8 mouse cellular contexts compared by ENCODE assay signal in the genomic region with DNA sequence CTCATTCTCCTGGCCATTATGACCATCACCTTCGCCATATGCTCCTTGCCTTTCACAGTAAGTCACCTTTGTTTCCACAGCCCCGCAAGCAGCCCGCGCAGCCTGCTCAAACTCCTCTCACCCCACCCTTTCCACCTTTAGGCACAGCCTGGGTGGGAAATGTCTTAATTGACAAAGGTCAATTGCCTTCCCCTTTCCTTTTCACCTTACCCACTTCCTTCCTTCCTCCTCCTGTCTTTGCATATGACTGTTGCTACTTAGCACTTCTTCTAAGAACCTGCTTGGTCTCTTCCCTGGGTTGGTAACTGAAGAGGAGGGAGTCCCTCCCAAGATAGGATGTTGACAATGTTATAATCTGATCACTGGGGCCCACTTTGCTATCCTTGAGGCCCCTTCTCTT. TPM values are rescaled to one million over a fixed set of nuclear protein-coding genes. Genes with fewer than 3 reads are reported as not detected.
A peak's percentile ranks its signal among the peaks of the same experiment; 100 is the strongest.
DNase-seq lines count a peak whose midpoint lies in the region; ATAC-seq and TF ChIP-seq lines count a peak whose summit lies in the region.

No protein-coding gene starts in this region.

- H3K9me3 ChIP-seq in embryonic facial prominence, embryonic 11.5 days (replicated peaks; ENCODE audit: control insufficient read depth, low read length): no peaks in the 10 kb centered on the region
- H3K9me3 ChIP-seq in intestine, postnatal 0 days (ENCODE audit: control insufficient read depth): no peaks in the 10 kb centered on the region
- no peaks in the 10 kb centered on the region for H3K9me3 ChIP-seq in neural tube, embryonic 13.5 days

- H3K36me3 ChIP-seq in embryonic facial prominence, embryonic 11.5 days (replicated peaks; ENCODE audit: control insufficient read depth, insufficient read depth, low read depth, low read length): no peaks in the 10 kb centered on the region
- H3K36me3 ChIP-seq in intestine, postnatal 0 days (ENCODE audit: control insufficient read depth, insufficient read depth): no peaks in the 10 kb centered on the region
- H3K36me3 ChIP-seq in neural tube, embryonic 13.5 days: no peaks in the 10 kb centered on the region

- H3K4me2 ChIP-seq in embryonic facial prominence, embryonic 11.5 days (ENCODE audit: low read depth, low read length): peak overlapping the region; percentile 82
- peak overlapping the region; percentile 83 for H3K4me2 ChIP-seq in intestine, postnatal 0 days (replicated peaks; ENCODE audit: low read depth)
- peak overlapping the region; percentile 82 for H3K4me2 ChIP-seq in neural tube, embryonic 13.5 days

- DNase-seq in lung, adult 2 months: no peak
- no peak for DNase-seq in lung, postnatal 25 days (ENCODE audit: low spot score)
- DNase-seq in embryonic facial prominence, embryonic 11.5 days (ENCODE audit: low spot score): no peak
- no peak for DNase-seq in urinary bladder, postnatal 36 days (ENCODE audit: low spot score in 2 of 2)
- no peak for DNase-seq in urinary bladder, adult 18-20 months (ENCODE audit: low spot score in 2 of 2)
- no peak for DNase-seq in retina, postnatal 1 day

- 31% methylated on average over 4 of the region's 4 CpGs for WGBS in lung, adult 2 months
- WGBS in embryonic facial prominence, embryonic 11.5 days: 41% methylated on average over 4 of the region's 4 CpGs
- 35% methylated on average over 4 of the region's 4 CpGs for WGBS in intestine, postnatal 0 days
- WGBS in neural tube, embryonic 13.5 days: 47% methylated on average over 4 of the region's 4 CpGs

- no peak for TF ChIP-seq CTCF in lung, adult 2 months (IDR thresholded peaks at IDR 0.05; ENCODE audit: insufficient read depth, low read length)
- TF ChIP-seq CTCF in intestine, postnatal 0 days (IDR thresholded peaks at IDR 0.05; ENCODE audit: low read depth): no peak

- no peak for ATAC-seq in embryonic facial prominence, embryonic 11.5 days (replicated peaks; ENCODE audit: insufficient number of reproducible peaks, low FRiP score, low TSS enrichment, low read depth)
- no peak for ATAC-seq in intestine, postnatal 0 days
- ATAC-seq in neural tube, embryonic 13.5 days (ENCODE audit: low read depth): peak; percentile 9; the same call in 1 of the 2 replicates

- H3K27ac ChIP-seq in embryonic facial prominence, embryonic 11.5 days (replicated peaks; ENCODE audit: low read depth, low read length): no peak overlapping the region
- no peak overlapping the region for H3K27ac ChIP-seq in intestine, postnatal 0 days (ENCODE audit: low read depth, low read length)
- no peak overlapping the region for H3K27ac ChIP-seq in neural tube, embryonic 13.5 days (replicated peaks)

- H3K4me1 ChIP-seq in lung, adult 2 months (ENCODE audit: control insufficient read depth, insufficient read depth, low read length): peaks cover 3% of the 10 kb centered on the region
- no peaks in the 10 kb centered on the region for H3K4me1 ChIP-seq in embryonic facial prominence, embryonic 11.5 days (ENCODE audit: control insufficient read depth, insufficient read depth, low read length)
- 0 out of 2 replicates have a peak, but pooled peaks cover 3% of the 10 kb centered on the region for H3K4me1 ChIP-seq in intestine, postnatal 0 days (replicated peaks; ENCODE audit: control insufficient read depth, insufficient read depth, low read length)
- peaks cover 26% of the 10 kb centered on the region for H3K4me1 ChIP-seq in neural tube, embryonic 13.5 days (replicated peaks)

- H3K9ac ChIP-seq in embryonic facial prominence, embryonic 11.5 days (replicated peaks; ENCODE audit: low read length): no peak overlapping the region
- peak overlapping the region; percentile 45; the same call in 1 of the 2 replicates for H3K9ac ChIP-seq in intestine, postnatal 0 days (ENCODE audit: low read depth, low read length)
- H3K9ac ChIP-seq in neural tube, embryonic 13.5 days: peak overlapping the region; percentile 67

- peaks cover 9% of the 10 kb centered on the region for H3K27me3 ChIP-seq in embryonic facial prominence, embryonic 11.5 days (ENCODE audit: control insufficient read depth, insufficient read depth, low read length)
- H3K27me3 ChIP-seq in intestine, postnatal 0 days (replicated peaks; ENCODE audit: control insufficient read depth, insufficient read depth, low read length): 0 out of 2 replicates have a peak, but pooled peaks cover 4% of the 10 kb centered on the region
- H3K27me3 ChIP-seq in neural tube, embryonic 13.5 days: peaks cover 28% of the 10 kb centered on the region

- TF ChIP-seq POLR2A in lung, adult 2 months (IDR thresholded peaks at IDR 0.05; ENCODE audit: borderline replicate concordance, extremely low read depth, low read depth, low read length): no peak

- H3K4me3 ChIP-seq in lung, adult 2 months (replicated peaks; ENCODE audit: extremely low read depth, low read depth, low read length): peak overlapping the region; percentile 91
- H3K4me3 ChIP-seq in embryonic facial prominence, embryonic 11.5 days (ENCODE audit: low read depth, low read length): peak overlapping the region; percentile 38
- H3K4me3 ChIP-seq in intestine, postnatal 0 days (ENCODE audit: low read depth, low read length): peak overlapping the region; percentile 55
- H3K4me3 ChIP-seq in neural tube, embryonic 13.5 days: peak overlapping the region; percentile 46

RNA-seq across cellular contexts. Expression of a gene that starts 1.8 kb away (rescaled TPM):
- polyA plus RNA-seq in lung, adult 2 months (2012; rRNA removed): 6.8 and 7.1 TPM in 2 replicates
- 0.29 and 0.56 TPM in 2 replicates for polyA plus RNA-seq in embryonic facial prominence, embryonic 11.5 days (2014; fragmentation: Nextera tagmentation; extraction: Ambion mirVana)
- polyA plus RNA-seq in intestine, postnatal 0 days (2015; fragmentation: Nextera tagmentation; extraction: Ambion mirVana): 1.5 and 1.6 TPM in 2 replicates
- 1.0 and 1.4 TPM in 2 replicates for polyA plus RNA-seq in neural tube, embryonic 13.5 days (2015; fragmentation: Nextera tagmentation; extraction: Ambion mirVana)

Comparison
In these comparisons a context has a peak if more than half of its experiments do, and no peak if none do; other contexts are left out.
1. H3K4me3 ChIP-seq: peak in every context shown above with its lines; median percentile 91 in lung, adult 2 months; 55 in intestine, postnatal 0 days; 46 in neural tube, embryonic 13.5 days; 38 in embryonic facial prominence, embryonic 11.5 days.